Mouse (Mus musculus) testis, adult 2 months (tissue): Measurements from ENCODE around the gene Coa5. TPM values are rescaled to one million over a fixed set of nuclear protein-coding genes. Genes with fewer than 3 reads are reported as not detected.

Experiments used
- H3K27ac ChIP-seq: fragments of 200-500 bp; 2 replicates; pipeline ENCODE4 v1.5.1; 2012; ENCODE audit warnings: low read depth, low read length; ENCODE audit not compliant: control insufficient read depth, insufficient read depth
- H3K27me3 ChIP-seq: fragments of 200-500 bp; 2 replicates; pipeline ENCODE4 v1.6.1; 2012; ENCODE audit warnings: mild to moderate bottlenecking, low read length, moderate library complexity; ENCODE audit not compliant: control insufficient read depth, insufficient read depth
- H3K36me3 ChIP-seq: fragments of 200-500 bp; 2 replicates; pipeline ENCODE4 v1.6.1; 2012; ENCODE audit warnings: mild to moderate bottlenecking, low read length; ENCODE audit not compliant: control insufficient read depth, insufficient read depth
- H3K4me1 ChIP-seq: fragments of 200-500 bp; 2 replicates; pipeline ENCODE4 v1.6.1; 2012; ENCODE audit warnings: low read length; ENCODE audit not compliant: control insufficient read depth, insufficient read depth
- H3K4me3 ChIP-seq: fragments of 200-500 bp; 2 replicates; pipeline ENCODE4 v1.5.1; 2012; ENCODE audit warnings: low read depth, mild to moderate bottlenecking, low read length, moderate library complexity, mixed read lengths; ENCODE audit not compliant: control insufficient read depth
- CTCF ChIP-seq: fragments of 200-500 bp; IDR thresholded peaks from 2 replicates; pipeline ENCODE4 v1.5.1; 2012; ENCODE audit warnings: low read depth, mild to moderate bottlenecking, inconsistent platforms, low read length, moderate library complexity; ENCODE audit not compliant: control insufficient read depth, insufficient read depth, insufficient replicate concordance
- POLR2A ChIP-seq: fragments of 200-500 bp; IDR thresholded peaks from 2 replicates; pipeline ENCODE4 v1.6.1; 2012; ENCODE audit warnings: low read depth, mild to moderate bottlenecking, inconsistent platforms, low read length, moderate library complexity; ENCODE audit not compliant: control insufficient read depth
- polyA plus RNA-seq: library from polyadenylated mRNA; depleted of rRNA; stranded (reverse); fragments of >200 nt; gene quantifications from 2 replicates; pipeline ENCODE4 v1.2.3, GENCODE M21; 2012

Coa5 gene
- polyA plus RNA-seq, 1 experiment = 41.0 TPM

GRCm38 (mm10) chr1:37401687-37402086 lies 28.2 kb downstream of the Coa5 start:
- H3K27me3 ChIP-seq = no peaks in the 10 kb centered on the region
- no peaks in the 10 kb centered on the region; the same call in 1 of the 2 replicates for H3K4me1 ChIP-seq
- no peak overlapping the region for H3K27ac ChIP-seq
- peak; percentile 74; the same call in 1 of the 2 replicates for TF ChIP-seq CTCF
- no peak for TF ChIP-seq POLR2A
- H3K36me3 ChIP-seq = no peaks in the 10 kb centered on the region
- H3K4me3 ChIP-seq = no peak overlapping the region

GRCm38 (mm10) chr1:37399734-37400133 lies 30.2 kb downstream of the Coa5 start:
- Histone ChIP-seq H3K27ac (no peak overlapping the region), H3K4me1 (no peaks in the 10 kb centered on the region; the same call in 1 of the 2 replicates), H3K4me3 (no peak overlapping the region), H3K27me3 (no peaks in the 10 kb centered on the region), H3K36me3 (no peaks in the 10 kb centered on the region)
- TF ChIP-seq POLR2A (no peak), CTCF (no peak)

GRCm38 (mm10) chr1:37398961-37399360 lies 30.9 kb downstream of the Coa5 start:
- Histone ChIP-seq H3K4me1 (no peaks in the 10 kb centered on the region; the same call in 1 of the 2 replicates), H3K27ac (no peak overlapping the region; the same call in 1 of the 2 replicates), H3K27me3 (no peaks in the 10 kb centered on the region), H3K4me3 (no peak overlapping the region), H3K36me3 (no peaks in the 10 kb centered on the region)
- no peak for TF ChIP-seq CTCF
- no peak for TF ChIP-seq POLR2A

GRCm38 (mm10) chr1:37396481-37396880 lies 33.4 kb downstream of the Coa5 start:
- H3K36me3 ChIP-seq = no peaks in the 10 kb centered on the region
- no peaks in the 10 kb centered on the region for H3K27me3 ChIP-seq
- H3K27ac ChIP-seq = no peak overlapping the region
- no peaks in the 10 kb centered on the region; the same call in 1 of the 2 replicates for H3K4me1 ChIP-seq
- H3K4me3 ChIP-seq = no peak overlapping the region
- no peak for TF ChIP-seq CTCF
- TF ChIP-seq POLR2A = no peak

GRCm38 (mm10) chr1:37393174-37393573 lies 36.7 kb downstream of the Coa5 start:
- TF ChIP-seq POLR2A (no peak), CTCF (no peak)
- no peaks in the 10 kb centered on the region for H3K4me1 ChIP-seq
- no peak overlapping the region for H3K4me3 ChIP-seq
- no peak overlapping the region for H3K27ac ChIP-seq
- H3K36me3 ChIP-seq = no peaks in the 10 kb centered on the region
- no peaks in the 10 kb centered on the region for H3K27me3 ChIP-seq

GRCm38 (mm10) chr1:37386448-37386971 lies 43.4 kb downstream of the Coa5 start:
- Histone ChIP-seq H3K4me1 (no peaks in the 10 kb centered on the region), H3K27me3 (no peaks in the 10 kb centered on the region), H3K27ac (no peak overlapping the region), H3K36me3 (no peaks in the 10 kb centered on the region), H3K4me3 (no peak overlapping the region)
- TF ChIP-seq CTCF = no peak
- TF ChIP-seq POLR2A = no peak

GRCm38 (mm10) chr1:37384304-37384703 lies 45.6 kb downstream of the Coa5 start:
- Histone ChIP-seq H3K36me3 (no peaks in the 10 kb centered on the region), H3K4me3 (no peak overlapping the region), H3K4me1 (no peaks in the 10 kb centered on the region), H3K27ac (no peak overlapping the region), H3K27me3 (no peaks in the 10 kb centered on the region)
- TF ChIP-seq POLR2A (no peak), CTCF (no peak)
